Mouse (Mus musculus) liver, embryonic 15.5 days (tissue): ENCODE data around the gene Cbx8. TPM values are rescaled to one million over a fixed set of nuclear protein-coding genes. Genes with fewer than 3 reads are reported as not detected.

Source experiments
- ATAC-seq: fragments of 200-750 bp; cut with Nextera tagmentation; 2 replicates; pipeline ENCODE4 v1.8.0; 2017; ENCODE audit warnings: moderate number of reproducible peaks, mild to moderate bottlenecking, moderate library complexity; ENCODE audit not compliant: insufficient read depth
- H3K27ac ChIP-seq: fragments of 300-500 bp; sonication (generic); replicated peaks from 2 replicates; pipeline ENCODE4 v1.5.1; 2015; ENCODE audit warnings: mild to moderate bottlenecking, inconsistent platforms
- H3K27me3 ChIP-seq: fragments of 300-500 bp; sonication (generic); 2 replicates; pipeline ENCODE4 v1.6.1; 2015; ENCODE audit warnings: mild to moderate bottlenecking, inconsistent platforms
- H3K36me3 ChIP-seq: fragments of 300-500 bp; sonication (generic); replicated peaks from 2 replicates; pipeline ENCODE4 v1.6.1; 2015; ENCODE audit warnings: moderate library complexity, mild to moderate bottlenecking, inconsistent platforms
- H3K4me1 ChIP-seq: fragments of 300-500 bp; sonication (generic); replicated peaks from 2 replicates; pipeline ENCODE4 v1.6.1; 2015; ENCODE audit warnings: inconsistent platforms
- H3K4me2 ChIP-seq: fragments of 300-500 bp; sonication (generic); 2 replicates; pipeline ENCODE4 v1.6.1; 2015; ENCODE audit warnings: moderate library complexity, mild to moderate bottlenecking, inconsistent platforms
- H3K4me3 ChIP-seq: fragments of 300-500 bp; sonication (generic); replicated peaks from 2 replicates; pipeline ENCODE4 v1.5.1; 2015; ENCODE audit warnings: mild to moderate bottlenecking, inconsistent platforms
- H3K9ac ChIP-seq: fragments of 300-500 bp; sonication (generic); 2 replicates; pipeline ENCODE4 v1.6.1; 2015; ENCODE audit warnings: moderate library complexity, mild to moderate bottlenecking, inconsistent platforms
- H3K9me3 ChIP-seq: fragments of 300-500 bp; sonication (generic); replicated peaks from 2 replicates; pipeline ENCODE4 v1.6.1; 2016; ENCODE audit warnings: inconsistent platforms
- WGBS: fragments of 180-500 bp; shearing (Covaris S2); methylation state at CpG from one replicate; pipeline ENCODE4 v1.1.7; 2015; ENCODE audit warnings: mixed read lengths; ENCODE audit not compliant: insufficient replicate concordance; 5-methylcytosine and 5-hydroxymethylcytosine counted together
- polyA plus RNA-seq: library from polyadenylated mRNA; unstranded; fragments of >200 nt; fragmentation: Nextera tagmentation; extraction: Ambion mirVana; gene quantifications from 2 replicates; pipeline ENCODE4 v1.2.1, GENCODE M21; 2015

Cbx8 gene
- polyA plus RNA-seq, result 3.3 and 3.5 TPM in 2 replicates

GRCm38 (mm10) chr11:119040600-119041324 is at the start of gene Cbx8:
Gene Cbx8, minus strand, starts transcription at chr11:119040969.
- H3K9ac ChIP-seq, result peak within 1 kb of the TSS; percentile 58
- H3K27me3 ChIP-seq, result peaks cover 100% of the 10 kb centered on the region
- H3K9me3 ChIP-seq, result no peaks in the 10 kb centered on the region
- H3K36me3 ChIP-seq, result peaks cover 12% of the 10 kb centered on the region; the same call in 1 of the 2 replicates
- under 1% methylated on average over 62 of the region's 63 CpGs for WGBS
- H3K4me2 ChIP-seq, result peak within 1 kb of the TSS; percentile 88
- peak within 1 kb of the TSS; percentile 66 for H3K4me3 ChIP-seq
- peak; percentile 84 for ATAC-seq
- H3K27ac ChIP-seq, result peak within 1 kb of the TSS; percentile 48
- H3K4me1 ChIP-seq, result peaks cover 60% of the 10 kb centered on the region

- peak overlapping the region; percentile 17; the same call in 1 of the 2 replicates for H3K9ac ChIP-seq
- H3K4me2 ChIP-seq, result peak overlapping the region; percentile 67
- ATAC-seq, result no peak
- no peaks in the 10 kb centered on the region for H3K36me3 ChIP-seq
- H3K4me1 ChIP-seq, result peaks cover 41% of the 10 kb centered on the region
- H3K4me3 ChIP-seq, result peak overlapping the region; percentile 49
- H3K9me3 ChIP-seq, result no peaks in the 10 kb centered on the region
- H3K27ac ChIP-seq, result no peak overlapping the region
- peaks cover 93% of the 10 kb centered on the region for H3K27me3 ChIP-seq
- under 1% methylated on average over 74 of the region's 75 CpGs for WGBS
These were observed 49.5 kb upstream of the Cbx8 start for GRCm38 (mm10) chr11:119090076-119090960.

- no peak overlapping the region for H3K9ac ChIP-seq
- peaks cover 46% of the 10 kb centered on the region for H3K4me1 ChIP-seq
- no peak overlapping the region for H3K27ac ChIP-seq
- H3K4me2 ChIP-seq, result peak overlapping the region; percentile 67
- ATAC-seq, result no peak
- H3K36me3 ChIP-seq, result no peaks in the 10 kb centered on the region
- H3K9me3 ChIP-seq, result no peaks in the 10 kb centered on the region
- 2% methylated on average over 41 of the region's 41 CpGs for WGBS
- H3K4me3 ChIP-seq, result peak overlapping the region; percentile 49
- peaks cover 94% of the 10 kb centered on the region for H3K27me3 ChIP-seq
These were observed 48.7 kb upstream of the Cbx8 start for GRCm38 (mm10) chr11:119089235-119090075.

GRCm38 (mm10) chr11:119088391-119089234 is 47.8 kb upstream of the Cbx8 start:
- Histone ChIP-seq H3K4me2 (peak overlapping the region; percentile 67; the same call in 1 of the 2 replicates), H3K4me3 (0 out of 2 replicates have a peak overlapping the region, but pooled peaks have one; percentile 4)
- WGBS, result 3% methylated on average over 28 of the region's 28 CpGs

GRCm38 (mm10) chr11:119087301-119088082 is 46.7 kb upstream of the Cbx8 start:
- Histone ChIP-seq H3K4me1 (peaks cover 66% of the 10 kb centered on the region), H3K27ac (peak overlapping the region; percentile 77), H3K9ac (no peak overlapping the region), H3K9me3 (no peaks in the 10 kb centered on the region), H3K4me3 (peak overlapping the region; percentile 23), H3K36me3 (no peaks in the 10 kb centered on the region), H3K27me3 (peaks cover 99% of the 10 kb centered on the region), H3K4me2 (peak overlapping the region; percentile 76)
- WGBS, result 2% methylated on average over 35 of the region's 35 CpGs
- no peak for ATAC-seq

More at GRCm38 (mm10) chr11:119088391-119089234, 47.8 kb upstream of the Cbx8 start:
- Histone ChIP-seq H3K4me1 (peaks cover 54% of the 10 kb centered on the region), H3K27ac (0 out of 2 replicates have a peak overlapping the region, but pooled peaks have one; percentile 77), H3K36me3 (no peaks in the 10 kb centered on the region), H3K27me3 (peaks cover 94% of the 10 kb centered on the region), H3K9me3 (no peaks in the 10 kb centered on the region), H3K9ac (no peak overlapping the region)
- ATAC-seq, result no peak

GRCm38 (mm10) chr11:119086144-119086971 is 45.6 kb upstream of the Cbx8 start, which contains the start of gene Cbx4:
Gene Cbx4, minus strand, starts transcription at chr11:119086221.
- Histone ChIP-seq H3K9ac (peak within 1 kb of the TSS; percentile 63), H3K27me3 (peaks cover 88% of the 10 kb centered on the region), H3K27ac (peak within 1 kb of the TSS; percentile 82), H3K4me1 (peaks cover 73% of the 10 kb centered on the region), H3K9me3 (no peaks in the 10 kb centered on the region), H3K36me3 (no peaks in the 10 kb centered on the region; the same call in 1 of the 2 replicates), H3K4me2 (peak within 1 kb of the TSS; percentile 76), H3K4me3 (peak within 1 kb of the TSS; percentile 68)
- under 1% methylated on average over 67 of the region's 67 CpGs for WGBS
- ATAC-seq, result peak; percentile 79

GRCm38 (mm10) chr11:119085279-119086062 is 44.7 kb upstream of the Cbx8 start:
- peak; percentile 39 for ATAC-seq
- Histone ChIP-seq H3K4me3 (peak overlapping the region; percentile 68), H3K9ac (peak overlapping the region; percentile 63), H3K9me3 (no peaks in the 10 kb centered on the region), H3K4me1 (peaks cover 76% of the 10 kb centered on the region), H3K27me3 (peaks cover 79% of the 10 kb centered on the region), H3K4me2 (peak overlapping the region; percentile 76), H3K27ac (peak overlapping the region; percentile 82), H3K36me3 (peaks cover 8% of the 10 kb centered on the region)
- WGBS, result under 1% methylated on average over 65 of the region's 66 CpGs
